Mouse (Mus musculus) liver, embryonic 14.5 days (tissue): Measurements from ENCODE around the gene Apoc2. TPM values are rescaled to one million over a fixed set of nuclear protein-coding genes. Genes with fewer than 3 reads are reported as not detected.
A peak's percentile ranks its signal among the peaks of the same experiment; 100 is the strongest.

Experiments
- ATAC-seq: fragments of 200-750 bp; cut with Nextera tagmentation; 2 replicates; pipeline ENCODE4 v1.8.0; 2017; ENCODE audit warnings: moderate number of reproducible peaks, mild to moderate bottlenecking, moderate library complexity; ENCODE audit not compliant: insufficient read depth
- DNase-seq, 3 experiments: peaks; one replicate each; pipeline ENCODE4 v3.0.0-alpha.2; 2012 to 2013; ENCODE audit warnings: low read depth in 3 of 3, low spot score in 3 of 3
- H3K27ac ChIP-seq: fragments of 300-500 bp; sonication (generic); 2 replicates; pipeline ENCODE4 v1.5.1; 2014; ENCODE audit warnings: moderate library complexity, mild to moderate bottlenecking, control low read depth, inconsistent platforms
- H3K27me3 ChIP-seq: fragments of 300-500 bp; sonication (generic); 2 replicates; pipeline ENCODE4 v1.6.1; 2014; ENCODE audit warnings: mild to moderate bottlenecking, low read length, moderate library complexity; ENCODE audit not compliant: control insufficient read depth, insufficient read depth
- H3K36me3 ChIP-seq: fragments of 300-500 bp; sonication (generic); replicated peaks from 2 replicates; pipeline ENCODE4 v1.6.1; 2014; ENCODE audit warnings: low read depth; ENCODE audit not compliant: control insufficient read depth, insufficient read depth
- H3K4me1 ChIP-seq, 2 experiments: fragments of 200-500 bp in 1 of 2; fragments of 300-500 bp in 1 of 2; sonication (generic) in 1 of 2; replicated peaks; 2 replicates each; pipeline ENCODE4 v1.6.1; 2012 to 2014; ENCODE audit warnings: antibody characterized with exemption in 1 of 2, inconsistent platforms in 1 of 2, low read length in 1 of 2; ENCODE audit not compliant: control insufficient read depth in 2 of 2, insufficient read depth in 2 of 2
- H3K4me2 ChIP-seq: fragments of 300-500 bp; sonication (generic); 2 replicates; pipeline ENCODE4 v1.6.1; 2014; ENCODE audit warnings: low read depth, mild to moderate bottlenecking, control low read depth, moderate library complexity
- H3K4me3 ChIP-seq, 2 experiments: fragments of 200-500 bp in 1 of 2; fragments of 300-500 bp in 1 of 2; sonication (generic) in 1 of 2; 2 replicates each; pipeline ENCODE4 v1.5.1; 2012 to 2014; ENCODE audit warnings: low read depth in 2 of 2, low read length in 2 of 2, mild to moderate bottlenecking in 2 of 2, control low read depth in 1 of 2, inconsistent platforms in 1 of 2, moderate library complexity in 1 of 2; ENCODE audit not compliant: insufficient read depth in 1 of 2
- H3K9ac ChIP-seq: fragments of 300-500 bp; sonication (generic); replicated peaks from 2 replicates; pipeline ENCODE4 v1.6.1; 2014; ENCODE audit warnings: mild to moderate bottlenecking, control low read depth, moderate library complexity
- H3K9me3 ChIP-seq: fragments of 300-500 bp; sonication (generic); 2 replicates; pipeline ENCODE4 v1.6.1; 2016; ENCODE audit warnings: low read length, mixed read lengths; ENCODE audit not compliant: control insufficient read depth
- CTCF ChIP-seq: IDR thresholded peaks from 2 replicates; pipeline ENCODE4 v1.5.1; 2016; ENCODE audit warnings: antibody characterized with exemption, low read depth, control low read depth
- EP300 ChIP-seq: IDR thresholded peaks from 2 replicates; pipeline ENCODE4 v1.6.1; 2016; ENCODE audit warnings: antibody characterized with exemption, low read depth
- WGBS: fragments of 180-500 bp; shearing (Covaris S2); extraction: QIAGEN DNeasy Blood & Tissue Kit; methylation state at CpG from one replicate; pipeline ENCODE4 v1.1.7; 2014; ENCODE audit not compliant: insufficient replicate concordance; 5-methylcytosine and 5-hydroxymethylcytosine counted together
- polyA plus RNA-seq, 2 experiments: library from polyadenylated mRNA; depleted of rRNA in 1 of 2; stranded (reverse) in 1 of 2; unstranded in 1 of 2; fragments of >200 nt; fragmentation: Nextera tagmentation in 1 of 2; extraction: Ambion mirVana in 1 of 2; gene quantifications; 2 replicates each; pipeline versions ENCODE4 v1.2.1 to v1.2.3; 2012 to 2014

Apoc2 gene
- polyA plus RNA-seq, 2 experiments = 494 to 1,023 TPM

DNA sequence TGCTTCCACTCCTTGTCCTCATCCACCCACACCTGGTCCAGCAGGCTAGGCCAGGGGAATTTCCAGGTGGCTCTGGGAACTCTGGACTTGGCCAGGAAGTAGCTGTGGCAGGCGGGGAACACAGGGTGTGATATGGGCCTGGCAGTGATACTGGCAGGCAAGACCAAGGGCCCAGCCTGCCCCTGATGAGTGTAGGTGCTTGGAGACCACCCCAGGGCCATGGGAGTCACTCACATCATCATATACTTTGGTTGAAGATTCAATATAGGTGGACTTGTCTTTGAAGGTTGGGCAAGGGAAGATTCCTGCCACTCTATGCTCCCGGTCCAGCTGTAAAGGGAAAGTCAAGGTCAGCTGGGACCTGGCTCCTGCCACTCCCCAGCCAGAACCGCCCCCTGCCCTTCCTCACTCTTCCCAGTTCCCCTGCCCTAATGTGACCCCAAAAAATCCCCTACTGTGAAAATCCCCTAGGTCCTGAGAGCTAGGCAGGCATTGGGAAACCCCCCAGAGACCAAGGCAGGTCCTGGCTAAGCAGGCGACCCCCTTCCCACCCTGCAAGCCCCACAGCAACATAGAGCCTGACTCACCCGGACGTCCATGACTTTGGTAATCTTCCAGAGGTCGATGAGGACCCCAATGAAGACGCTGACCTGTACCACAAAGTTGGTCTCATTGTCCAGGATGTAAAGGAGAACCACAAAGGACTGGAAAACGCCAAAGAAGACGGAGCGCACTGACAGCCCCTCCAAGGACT is 42.5 kb downstream of the Apoc2 start:
- H3K4me3 ChIP-seq = no peak overlapping the region
- DNase-seq (no peak), ATAC-seq (no peak)
- H3K27me3 ChIP-seq = no peaks in the 10 kb centered on the region
- H3K27ac ChIP-seq = no peak overlapping the region
- H3K4me2 ChIP-seq = no peak overlapping the region
- no peaks in the 10 kb centered on the region for H3K9me3 ChIP-seq
- WGBS = 79% methylated on average over 11 of the region's 11 CpGs
- no peak overlapping the region for H3K9ac ChIP-seq
- TF ChIP-seq EP300 (no peak), CTCF (no peak)
- H3K4me1 ChIP-seq = peaks cover 15 to 16% of the 10 kb centered on the region in 2 experiments
- H3K36me3 ChIP-seq = peaks cover 49% of the 10 kb centered on the region

DNA sequence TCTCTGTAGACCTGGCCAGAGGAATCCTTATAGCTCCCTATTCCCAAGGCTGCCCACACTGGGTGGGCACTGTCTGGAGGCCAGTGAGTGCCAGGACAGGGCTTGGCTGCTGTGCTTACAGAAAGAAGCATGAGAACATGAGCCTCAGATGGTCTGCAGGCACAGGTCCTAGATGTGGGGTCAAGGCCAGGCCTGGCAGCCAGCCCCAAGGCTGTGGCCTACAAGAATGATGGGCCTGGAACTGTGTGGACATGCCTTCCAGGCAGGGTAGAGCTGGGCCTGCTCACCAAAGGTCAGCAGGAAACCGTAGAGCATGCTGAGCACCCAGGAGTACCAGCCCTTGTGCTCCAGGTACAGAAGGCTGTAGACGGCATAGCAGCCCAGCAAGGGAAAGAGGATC is 43.1 kb downstream of the Apoc2 start:
- H3K4me2 ChIP-seq = no peak overlapping the region
- H3K4me1 ChIP-seq = peaks cover 18 to 19% of the 10 kb centered on the region in 2 experiments
- DNase-seq (no peak), ATAC-seq (no peak)
- WGBS = 93% methylated on average over 2 of the region's 2 CpGs
- H3K9ac ChIP-seq = no peak overlapping the region
- no peaks in the 10 kb centered on the region for H3K9me3 ChIP-seq
- TF ChIP-seq CTCF (no peak), EP300 (no peak)
- H3K36me3 ChIP-seq = peaks cover 45% of the 10 kb centered on the region
- H3K27ac ChIP-seq = no peak overlapping the region
- no peak overlapping the region for H3K4me3 ChIP-seq
- H3K27me3 ChIP-seq = no peaks in the 10 kb centered on the region

DNA sequence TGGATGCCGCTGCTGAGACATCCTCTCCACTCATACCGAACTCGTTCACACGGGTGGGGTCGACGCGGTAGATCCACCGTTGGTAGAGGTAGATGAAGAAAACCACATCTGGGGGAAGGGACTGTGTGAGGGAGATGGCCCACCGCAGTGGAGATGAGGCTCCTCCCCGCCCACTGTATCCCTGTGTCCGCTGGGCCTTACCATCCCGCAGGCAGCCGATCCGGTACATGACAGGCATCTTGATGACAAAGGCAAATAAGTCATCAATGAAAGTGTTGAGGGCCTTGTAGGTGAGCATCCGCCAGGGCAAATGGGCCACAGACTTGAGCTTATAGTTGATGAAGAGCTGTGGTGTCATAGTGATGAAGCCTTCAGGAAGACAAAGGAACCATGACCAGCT is 43.9 kb downstream of the Apoc2 start:
- TF ChIP-seq EP300 (no peak), CTCF (no peak)
- H3K27ac ChIP-seq = no peak overlapping the region; the same call in 1 of the 2 replicates
- no peaks in the 10 kb centered on the region for H3K27me3 ChIP-seq
- H3K4me3 ChIP-seq = no peak overlapping the region
- ATAC-seq (no peak), DNase-seq (no peak)
- no peak overlapping the region for H3K4me2 ChIP-seq
- H3K9ac ChIP-seq = no peak overlapping the region
- H3K4me1 ChIP-seq = peaks cover 19 to 20% of the 10 kb centered on the region in 2 experiments
- no peaks in the 10 kb centered on the region for H3K9me3 ChIP-seq
- peaks cover 41% of the 10 kb centered on the region for H3K36me3 ChIP-seq
- WGBS = 76% methylated on average over 15 of the region's 15 CpGs

GRCm38 (mm10) chr7:19633197-19633596 is 44.5 kb downstream of the Apoc2 start:
- DNase-seq = no peak
- TF ChIP-seq CTCF = no peak
- no peak for TF ChIP-seq EP300
- peak overlapping the region; percentile 66 for H3K27ac ChIP-seq
- no peak overlapping the region for H3K9ac ChIP-seq
- H3K36me3 ChIP-seq = peaks cover 39% of the 10 kb centered on the region
- H3K27me3 ChIP-seq = no peaks in the 10 kb centered on the region
- 75% methylated on average over 17 of the region's 17 CpGs for WGBS
- peak overlapping the region; percentile 52; the same call in 1 of the 2 replicates for H3K4me2 ChIP-seq
- no peak for ATAC-seq
- no peak overlapping the region for H3K4me3 ChIP-seq
- peaks cover 19 to 20% of the 10 kb centered on the region in 2 experiments for H3K4me1 ChIP-seq
- no peaks in the 10 kb centered on the region for H3K9me3 ChIP-seq

DNA sequence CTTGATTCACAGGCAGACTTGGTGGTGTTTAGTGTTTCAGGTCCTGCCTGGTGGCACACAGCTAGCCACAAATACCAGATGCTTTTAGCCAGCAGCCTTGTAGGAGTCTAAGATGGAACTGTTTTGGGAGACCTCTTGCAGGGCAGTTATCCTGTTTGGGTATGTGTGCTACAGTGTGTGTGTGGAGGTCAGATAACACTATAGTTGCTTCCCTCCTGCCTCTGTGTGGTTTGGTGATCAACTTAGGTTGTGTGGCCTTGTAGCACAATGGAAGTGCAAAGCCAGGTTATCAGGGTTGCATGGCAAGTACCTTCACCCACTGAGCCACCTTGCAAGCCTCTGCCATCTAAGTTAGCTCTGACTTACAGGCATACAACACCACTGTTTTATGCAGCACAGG is 45.0 kb downstream of the Apoc2 start:
- Histone ChIP-seq H3K27ac (peak overlapping the region; percentile 66), H3K9ac (no peak overlapping the region; the same call in 1 of the 2 replicates), H3K36me3 (peaks cover 36% of the 10 kb centered on the region), H3K4me3 (0 out of 4 replicates have a peak overlapping the region, but pooled peaks of 1 of the 2 experiments have one; percentile 5), H3K27me3 (no peaks in the 10 kb centered on the region), H3K4me1 (peaks cover 20 to 24% of the 10 kb centered on the region in 2 experiments), H3K9me3 (no peaks in the 10 kb centered on the region), H3K4me2 (peak overlapping the region; percentile 52)
- DNase-seq = peak in 1 of 3 experiments; percentile 60
- peak; percentile 68 for ATAC-seq
- TF ChIP-seq CTCF (no peak), EP300 (peak; percentile 77)
